Mouse (Mus musculus): ENCODE data around the gene Pbx2.
A peak's percentile ranks its signal among the peaks of the same experiment; 100 is the strongest.

- TF ChIP-seq POLR2A (IDR thresholded peaks at IDR 0.05; ENCODE audit: borderline replicate concordance, extremely low read depth, low read depth, low read length) (peak; percentile 28; the same call in 1 of the 2 replicates), CTCF (IDR thresholded peaks at IDR 0.05; ENCODE audit: insufficient read depth, low read length) (no peak)
Observed at GRCm38 (mm10) chr17:34629221-34629751, 38.2 kb downstream of the Pbx2 start, which contains the start of gene Prrt1.

Measured in lung, adult 2 months (tissue).